Mouse (Mus musculus): Measurements from ENCODE around the gene Glcci1. TPM values are rescaled to one million over a fixed set of nuclear protein-coding genes. Genes with fewer than 3 reads are reported as not detected.

The Glcci1 gene
- polyA plus RNA-seq, 1 experiment from 2014 or later, result 18.2 TPM

GRCm38 (mm10) chr6:8504521-8505228 lies 4.7 kb upstream of the Glcci1 start:
- 81% methylated on average over 6 of the region's 6 CpGs for WGBS
- Histone ChIP-seq H3K27ac (ENCODE audit: low read depth, low read length) (no peak overlapping the region), H3K4me3 (ENCODE audit: low read depth, low read length) (no peak overlapping the region), H3K9me3 (ENCODE audit: control insufficient read depth, low read length) (no peaks in the 10 kb centered on the region), H3K4me2 (no peak overlapping the region), H3K27me3 (ENCODE audit: control insufficient read depth, insufficient read depth, low read length) (no peaks in the 10 kb centered on the region), H3K9ac (ENCODE audit: low read length) (no peak overlapping the region), H3K36me3 (ENCODE audit: control insufficient read depth, insufficient read depth, low read length) (no peaks in the 10 kb centered on the region), H3K4me1 (ENCODE audit: control insufficient read depth, insufficient read depth, low read length) (no peaks in the 10 kb centered on the region; the same call in 1 of the 2 replicates)
- ATAC-seq (ENCODE audit: low FRiP score) (no peak), DNase-seq (ENCODE audit: low spot score, missing footprints) (no peak)

DNA sequence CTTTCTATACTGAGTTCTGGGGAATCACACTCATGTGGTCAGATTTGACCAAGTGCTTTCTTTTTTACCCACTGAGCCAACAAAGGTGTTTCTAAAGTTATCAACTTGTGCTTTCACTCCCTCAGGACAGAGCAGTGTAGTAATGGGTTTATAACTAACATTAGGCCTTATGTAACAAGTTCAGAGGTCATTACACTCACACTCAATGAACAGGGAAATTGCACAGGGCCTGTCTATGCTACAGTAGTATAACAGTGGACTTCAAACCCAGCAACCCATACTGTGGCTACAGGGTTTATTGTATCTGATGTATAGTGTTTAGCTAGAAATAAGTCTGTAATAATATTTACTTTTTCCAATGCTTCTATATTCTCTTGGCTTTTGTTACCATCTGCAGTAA lies 2.8 kb upstream of the Glcci1 start:
- Histone ChIP-seq H3K27ac (ENCODE audit: low read depth, low read length) (no peak overlapping the region), H3K9me3 (ENCODE audit: control insufficient read depth, low read length) (no peaks in the 10 kb centered on the region), H3K4me2 (no peak overlapping the region), H3K27me3 (ENCODE audit: control insufficient read depth, insufficient read depth, low read length) (no peaks in the 10 kb centered on the region), H3K4me3 (ENCODE audit: low read depth, low read length) (no peak overlapping the region), H3K4me1 (ENCODE audit: control insufficient read depth, insufficient read depth, low read length) (peaks cover 3% of the 10 kb centered on the region; the same call in 1 of the 2 replicates), H3K9ac (ENCODE audit: low read length) (no peak overlapping the region), H3K36me3 (ENCODE audit: control insufficient read depth, insufficient read depth, low read length) (no peaks in the 10 kb centered on the region)
- DNase-seq (ENCODE audit: low spot score, missing footprints) (no peak), ATAC-seq (ENCODE audit: low FRiP score) (no peak)

GRCm38 (mm10) chr6:8508883-8509536 lies 390 bp upstream of the Glcci1 start:
- Histone ChIP-seq H3K36me3 (ENCODE audit: control insufficient read depth, insufficient read depth, low read length) (no peaks in the 10 kb centered on the region), H3K9ac (ENCODE audit: low read length) (peak overlapping the region; percentile 97), H3K27ac (ENCODE audit: low read depth, low read length) (peak overlapping the region; percentile 99), H3K27me3 (ENCODE audit: control insufficient read depth, insufficient read depth, low read length) (no peaks in the 10 kb centered on the region), H3K9me3 (ENCODE audit: control insufficient read depth, low read length) (no peaks in the 10 kb centered on the region), H3K4me3 (ENCODE audit: low read depth, low read length) (peak overlapping the region; percentile 90), H3K4me2 (peak overlapping the region; percentile 73), H3K4me1 (ENCODE audit: control insufficient read depth, insufficient read depth, low read length) (peaks cover 14% of the 10 kb centered on the region; the same call in 1 of the 2 replicates)
- WGBS, result under 1% methylated on average over 56 of the region's 56 CpGs
- ATAC-seq (ENCODE audit: low FRiP score) (peak; percentile 98), DNase-seq (ENCODE audit: low spot score, missing footprints) (peak; percentile 100)

DNA sequence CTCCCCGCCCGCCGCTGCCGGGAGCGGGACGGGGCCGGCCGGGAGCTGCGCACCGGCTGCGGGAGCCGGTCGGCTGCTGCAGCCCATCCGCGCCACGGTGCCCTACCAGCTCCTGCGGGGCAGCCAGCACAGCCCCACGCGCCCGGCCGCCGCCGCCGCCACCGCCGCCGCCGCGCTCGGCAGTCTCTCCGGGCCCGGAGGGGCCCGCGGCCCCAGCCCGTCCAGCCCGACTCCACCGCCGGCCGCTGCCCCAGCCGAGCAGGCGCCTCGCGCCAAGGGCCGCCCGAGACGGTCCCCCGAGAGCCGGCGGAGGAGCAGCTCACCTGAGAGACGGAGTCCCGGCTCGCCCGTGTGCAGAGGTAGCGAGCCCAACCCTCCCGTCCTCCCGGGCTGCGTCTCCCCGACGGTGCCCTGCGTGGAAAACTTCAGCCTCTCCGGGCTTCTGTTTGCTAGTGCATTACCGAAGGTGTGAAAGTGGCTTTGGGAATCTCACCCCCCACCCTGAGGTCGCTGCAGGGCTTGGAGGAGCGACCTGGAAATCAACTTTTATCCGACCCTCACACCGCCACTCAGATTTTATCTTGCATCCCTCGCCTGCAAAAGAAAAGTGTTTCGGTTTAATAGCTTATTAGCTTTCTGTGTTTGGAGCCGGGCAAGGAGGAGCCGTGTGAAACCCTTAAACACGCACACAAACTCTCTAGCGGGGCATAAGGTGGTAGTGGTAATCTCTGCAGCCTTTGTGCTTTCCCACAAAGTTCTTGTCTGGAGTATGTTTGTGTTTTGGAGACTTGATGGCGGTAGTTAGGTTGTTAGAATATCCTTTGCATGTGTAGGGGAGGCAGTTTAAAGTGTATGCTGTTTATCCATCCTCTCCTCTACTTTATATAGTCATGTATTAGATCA lies 812 bp downstream of the Glcci1 start:
- peak overlapping the region; percentile 99 for H3K27ac ChIP-seq (ENCODE audit: low read depth, low read length)
- peak overlapping the region; percentile 90 for H3K4me3 ChIP-seq (ENCODE audit: low read depth, low read length)
- H3K36me3 ChIP-seq (ENCODE audit: control insufficient read depth, insufficient read depth, low read length), result no peaks in the 10 kb centered on the region
- peak overlapping the region; percentile 97 for H3K9ac ChIP-seq (ENCODE audit: low read length)
- H3K9me3 ChIP-seq (ENCODE audit: control insufficient read depth, low read length), result no peaks in the 10 kb centered on the region
- H3K4me1 ChIP-seq (ENCODE audit: control insufficient read depth, insufficient read depth, low read length), result peaks cover 14% of the 10 kb centered on the region; the same call in 1 of the 2 replicates
- H3K27me3 ChIP-seq (ENCODE audit: control insufficient read depth, insufficient read depth, low read length), result no peaks in the 10 kb centered on the region
- WGBS, result under 1% methylated on average over 29 of the region's 73 CpGs
- peak overlapping the region; percentile 70 for H3K4me2 ChIP-seq
- ATAC-seq (ENCODE audit: low FRiP score), result no peak
- DNase-seq (ENCODE audit: low spot score, missing footprints), result peak; percentile 96

GRCm38 (mm10) chr6:8510864-8511428 lies 1.5 kb downstream of the Glcci1 start:
- no peak for ATAC-seq (ENCODE audit: low FRiP score)
- Histone ChIP-seq H3K4me1 (ENCODE audit: control insufficient read depth, insufficient read depth, low read length) (peaks cover 14% of the 10 kb centered on the region; the same call in 1 of the 2 replicates), H3K27me3 (ENCODE audit: control insufficient read depth, insufficient read depth, low read length) (no peaks in the 10 kb centered on the region), H3K36me3 (ENCODE audit: control insufficient read depth, insufficient read depth, low read length) (no peaks in the 10 kb centered on the region), H3K9ac (ENCODE audit: low read length) (peak overlapping the region; percentile 97), H3K9me3 (ENCODE audit: control insufficient read depth, low read length) (no peaks in the 10 kb centered on the region), H3K4me2 (peak overlapping the region; percentile 70), H3K27ac (ENCODE audit: low read depth, low read length) (no peak overlapping the region), H3K4me3 (ENCODE audit: low read depth, low read length) (peak overlapping the region; percentile 90)
- DNase-seq (ENCODE audit: low spot score, missing footprints), result peak; percentile 91
- 6% methylated on average over 7 of the region's 7 CpGs for WGBS

- ATAC-seq (ENCODE audit: low FRiP score) (no peak), DNase-seq (ENCODE audit: low spot score, missing footprints) (peak; percentile 83)
- Histone ChIP-seq H3K27ac (ENCODE audit: low read depth, low read length) (no peak overlapping the region), H3K27me3 (ENCODE audit: control insufficient read depth, insufficient read depth, low read length) (no peaks in the 10 kb centered on the region), H3K4me1 (ENCODE audit: control insufficient read depth, insufficient read depth, low read length) (peaks cover 14% of the 10 kb centered on the region; the same call in 1 of the 2 replicates), H3K4me2 (peak overlapping the region; percentile 70), H3K36me3 (ENCODE audit: control insufficient read depth, insufficient read depth, low read length) (no peaks in the 10 kb centered on the region), H3K9ac (ENCODE audit: low read length) (peak overlapping the region; percentile 97), H3K9me3 (ENCODE audit: control insufficient read depth, low read length) (no peaks in the 10 kb centered on the region), H3K4me3 (ENCODE audit: low read depth, low read length) (peak overlapping the region; percentile 90)
- WGBS, result 17% methylated on average over 3 of the region's 3 CpGs
Observed at GRCm38 (mm10) chr6:8511447-8511846, 2.0 kb downstream of the Glcci1 start.

- ATAC-seq (ENCODE audit: low FRiP score), result no peak
- WGBS, result 14% methylated on average over 8 of the region's 8 CpGs
- Histone ChIP-seq H3K9me3 (ENCODE audit: control insufficient read depth, low read length) (no peaks in the 10 kb centered on the region), H3K9ac (ENCODE audit: low read length) (peak overlapping the region; percentile 97), H3K36me3 (ENCODE audit: control insufficient read depth, insufficient read depth, low read length) (no peaks in the 10 kb centered on the region), H3K4me2 (peak overlapping the region; percentile 70), H3K27me3 (ENCODE audit: control insufficient read depth, insufficient read depth, low read length) (no peaks in the 10 kb centered on the region), H3K4me1 (ENCODE audit: control insufficient read depth, insufficient read depth, low read length) (peaks cover 14% of the 10 kb centered on the region; the same call in 1 of the 2 replicates), H3K27ac (ENCODE audit: low read depth, low read length) (no peak overlapping the region), H3K4me3 (ENCODE audit: low read depth, low read length) (peak overlapping the region; percentile 90)
- peak; percentile 90 for DNase-seq (ENCODE audit: low spot score, missing footprints)
Observed at GRCm38 (mm10) chr6:8512416-8512815, 3.0 kb downstream of the Glcci1 start.

GRCm38 (mm10) chr6:8519687-8520086 lies 10.3 kb downstream of the Glcci1 start:
- H3K9me3 ChIP-seq (ENCODE audit: control insufficient read depth, low read length), result no peaks in the 10 kb centered on the region
- H3K27me3 ChIP-seq (ENCODE audit: control insufficient read depth, insufficient read depth, low read length), result no peaks in the 10 kb centered on the region
- H3K36me3 ChIP-seq (ENCODE audit: control insufficient read depth, insufficient read depth, low read length), result no peaks in the 10 kb centered on the region
- H3K9ac ChIP-seq (ENCODE audit: low read length), result no peak overlapping the region
- DNase-seq (ENCODE audit: low spot score, missing footprints) (no peak), ATAC-seq (ENCODE audit: low FRiP score) (no peak)
- WGBS, result 92% methylated on average over 3 of the region's 3 CpGs
- no peak overlapping the region for H3K4me2 ChIP-seq
- no peak overlapping the region for H3K27ac ChIP-seq (ENCODE audit: low read depth, low read length)
- H3K4me3 ChIP-seq (ENCODE audit: low read depth, low read length), result no peak overlapping the region
- H3K4me1 ChIP-seq (ENCODE audit: control insufficient read depth, insufficient read depth, low read length), result no peaks in the 10 kb centered on the region

All from midbrain, embryonic 11.5 days (tissue).